Mouse (Mus musculus): ENCODE results near the gene Cat. TPM values are rescaled to one million over a fixed set of nuclear protein-coding genes. Genes with fewer than 3 reads are reported as not detected.

The Cat gene
- polyA plus RNA-seq (2012; fragmentation: generic; extraction: Trizol), result 10 to 100 TPM in 1 of 2 experiments, 1 to 10 TPM in 1; 2.2 to 31.2 TPM

DNA sequence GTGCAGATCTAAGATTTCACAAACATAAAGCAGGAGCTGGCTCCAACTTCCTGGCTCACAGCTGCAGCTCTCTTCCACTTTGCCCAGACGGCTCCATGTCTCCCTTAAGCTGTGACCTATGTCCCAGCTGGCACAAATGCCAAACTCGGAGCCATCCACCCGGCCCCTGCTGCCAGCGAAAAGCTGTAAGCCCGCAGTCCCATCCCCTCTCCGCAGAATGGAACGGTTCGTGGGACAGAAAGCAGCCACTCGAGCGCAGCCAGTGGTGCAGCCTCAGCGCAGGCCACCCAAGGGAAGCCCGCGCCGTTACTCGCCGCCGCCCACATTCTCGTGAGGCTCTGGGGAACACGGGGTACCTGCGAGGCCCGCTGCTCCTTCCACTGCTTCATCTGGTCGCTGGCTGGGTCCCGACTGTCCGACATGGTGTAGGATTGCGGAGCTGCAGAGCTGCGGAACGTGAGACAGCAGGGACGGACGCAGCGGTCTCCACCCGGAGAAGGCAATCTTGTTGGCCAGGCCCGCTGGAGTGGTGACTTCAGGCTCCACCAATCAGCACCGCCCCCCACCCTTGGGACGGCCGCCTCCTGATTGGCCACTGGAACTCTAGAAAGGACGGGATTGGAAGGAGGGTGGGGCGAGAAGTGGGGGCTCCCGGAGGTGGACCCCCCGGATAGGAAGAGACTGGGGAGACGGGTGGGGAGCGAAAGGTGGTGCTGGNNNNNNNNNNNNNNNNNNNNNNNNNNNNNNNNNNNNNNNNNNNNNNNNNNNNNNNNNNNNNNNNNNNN lies at the start of gene Cat:
Gene Cat (minus strand): TSS at position 544 of the 785 bp plus-strand sequence.

DNA sequence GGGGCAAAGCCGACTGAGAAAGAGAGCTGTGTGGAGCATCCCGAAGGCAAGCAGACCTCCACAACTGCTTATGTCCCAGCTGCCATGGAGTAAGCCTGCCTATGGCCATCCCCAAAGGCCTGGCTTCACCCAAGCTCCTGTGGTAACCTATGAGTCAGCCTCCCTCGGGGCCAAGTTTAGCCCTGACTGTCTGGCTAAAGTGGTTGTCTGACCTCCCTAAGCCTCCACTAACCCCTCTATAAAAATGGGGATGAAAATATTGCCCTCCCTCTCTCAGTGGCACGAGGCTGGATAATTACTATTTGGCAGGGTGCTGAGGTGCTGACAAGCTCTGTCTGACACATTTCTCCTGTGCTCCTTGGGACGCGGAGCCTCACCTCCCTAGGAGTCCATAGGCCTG lies 73.6 kb downstream of the Cat start, which contains the start of gene Elf5:
Gene Elf5 (plus strand): TSS at position 341 of the 400 bp plus-strand sequence.

Other genes starting within 250 kb of the Cat start
- gene Ehf, start 181.9 kb downstream of the Cat start, polyA plus RNA-seq (2012; fragmentation: generic; extraction: Trizol), result not detected
- gene Elf5, start 73.5 kb downstream of the Cat start, polyA plus RNA-seq (2012; fragmentation: generic; extraction: Trizol), result not detected
- 10 to 100 TPM in 1 of 2 experiments, 1 to 10 TPM in 1; 2.7 to 16.0 TPM for gene Abtb2, start 81.2 kb upstream of the Cat start, polyA plus RNA-seq (2012; fragmentation: generic; extraction: Trizol)

Data from C3H10T1/2 (cell line).